Mouse (Mus musculus): ENCODE results near the gene Zfand4. TPM values are rescaled to one million over a fixed set of nuclear protein-coding genes. Genes with fewer than 3 reads are reported as not detected.

Zfand4 gene
- polyA plus RNA-seq, 1 experiment, result 0.89 TPM

GRCm38 (mm10) chr6:116286870-116287575, 23.0 kb downstream of the Zfand4 start:
- Histone ChIP-seq H3K4me1 (ENCODE audit: control insufficient read depth, insufficient read depth, low read length) (no peaks in the 10 kb centered on the region), H3K4me3 (replicated peaks; ENCODE audit: extremely low read depth, low read depth, low read length) (no peak overlapping the region)
- WGBS, result 60% methylated on average over 5 of the region's 5 CpGs
- no peak for TF ChIP-seq POLR2A (IDR thresholded peaks at IDR 0.05; ENCODE audit: borderline replicate concordance, extremely low read depth, low read depth, low read length)
- TF ChIP-seq CTCF (IDR thresholded peaks at IDR 0.05; ENCODE audit: insufficient read depth, low read length), result no peak
- no peak for DNase-seq

- 76% methylated on average over 2 of the region's 2 CpGs for WGBS
- TF ChIP-seq POLR2A (IDR thresholded peaks at IDR 0.05; ENCODE audit: borderline replicate concordance, extremely low read depth, low read depth, low read length), result no peak
- no peak for TF ChIP-seq CTCF (IDR thresholded peaks at IDR 0.05; ENCODE audit: insufficient read depth, low read length)
- no peaks in the 10 kb centered on the region for H3K4me1 ChIP-seq (ENCODE audit: control insufficient read depth, insufficient read depth, low read length)
These were observed 47.4 kb downstream of the Zfand4 start for GRCm38 (mm10) chr6:116311411-116311810.

GRCm38 (mm10) chr6:116319259-116319658, 55.2 kb downstream of the Zfand4 start:
- Histone ChIP-seq H3K4me3 (replicated peaks; ENCODE audit: extremely low read depth, low read depth, low read length) (no peak overlapping the region), H3K4me1 (ENCODE audit: control insufficient read depth, insufficient read depth, low read length) (no peaks in the 10 kb centered on the region)
- TF ChIP-seq POLR2A (IDR thresholded peaks at IDR 0.05; ENCODE audit: borderline replicate concordance, extremely low read depth, low read depth, low read length) (no peak), CTCF (IDR thresholded peaks at IDR 0.05; ENCODE audit: insufficient read depth, low read length) (no peak)
- WGBS, result 68% methylated on average over 3 of the region's 3 CpGs
- no peak for DNase-seq

More at GRCm38 (mm10) chr6:116311411-116311810, 47.4 kb downstream of the Zfand4 start:
- DNase-seq, result no peak
- no peak overlapping the region for H3K4me3 ChIP-seq (replicated peaks; ENCODE audit: extremely low read depth, low read depth, low read length)

GRCm38 (mm10) chr6:116326641-116327040, 62.6 kb downstream of the Zfand4 start:
- TF ChIP-seq POLR2A (IDR thresholded peaks at IDR 0.05; ENCODE audit: borderline replicate concordance, extremely low read depth, low read depth, low read length) (no peak), CTCF (IDR thresholded peaks at IDR 0.05; ENCODE audit: insufficient read depth, low read length) (no peak)
- no peak overlapping the region for H3K4me3 ChIP-seq (replicated peaks; ENCODE audit: extremely low read depth, low read depth, low read length)
- no peaks in the 10 kb centered on the region for H3K4me1 ChIP-seq (ENCODE audit: control insufficient read depth, insufficient read depth, low read length)
- WGBS, result 88% methylated on average over 3 of the region's 3 CpGs
- no peak for DNase-seq

- no peak for DNase-seq
- TF ChIP-seq CTCF (IDR thresholded peaks at IDR 0.05; ENCODE audit: insufficient read depth, low read length) (no peak), POLR2A (IDR thresholded peaks at IDR 0.05; ENCODE audit: borderline replicate concordance, extremely low read depth, low read depth, low read length) (no peak)
- Histone ChIP-seq H3K4me1 (ENCODE audit: control insufficient read depth, insufficient read depth, low read length) (no peaks in the 10 kb centered on the region), H3K4me3 (replicated peaks; ENCODE audit: extremely low read depth, low read depth, low read length) (no peak overlapping the region)
- WGBS, result 71% methylated on average over 2 of the region's 2 CpGs
These were observed 67.4 kb downstream of the Zfand4 start for GRCm38 (mm10) chr6:116331396-116331795.

- TF ChIP-seq CTCF (IDR thresholded peaks at IDR 0.05; ENCODE audit: insufficient read depth, low read length), result no peak
- TF ChIP-seq POLR2A (IDR thresholded peaks at IDR 0.05; ENCODE audit: borderline replicate concordance, extremely low read depth, low read depth, low read length), result no peak
- WGBS, result 2% methylated on average over 7 of the region's 7 CpGs
- Histone ChIP-seq H3K4me1 (ENCODE audit: control insufficient read depth, insufficient read depth, low read length) (peaks cover 2% of the 10 kb centered on the region), H3K4me3 (replicated peaks; ENCODE audit: extremely low read depth, low read depth, low read length) (peak overlapping the region; percentile 100)
- DNase-seq, result no peak
These were observed 73.4 kb downstream of the Zfand4 start for GRCm38 (mm10) chr6:116337466-116337834.

- TF ChIP-seq CTCF (IDR thresholded peaks at IDR 0.05; ENCODE audit: insufficient read depth, low read length) (no peak), POLR2A (IDR thresholded peaks at IDR 0.05; ENCODE audit: borderline replicate concordance, extremely low read depth, low read depth, low read length) (peak; percentile 54; the same call in 1 of the 2 replicates)
- DNase-seq, result peak; percentile 87
- peak within 1 kb of the TSS; percentile 100 for H3K4me3 ChIP-seq (replicated peaks; ENCODE audit: extremely low read depth, low read depth, low read length)
- peaks cover 2% of the 10 kb centered on the region for H3K4me1 ChIP-seq (ENCODE audit: control insufficient read depth, insufficient read depth, low read length)
- WGBS, result under 1% methylated on average over 75 of the region's 75 CpGs
These were observed 73.9 kb downstream of the Zfand4 start, which contains the start of gene March8 for GRCm38 (mm10) chr6:116337835-116338501. March8 (plus strand) TSS chr6:116338024.

GRCm38 (mm10) chr6:116338520-116338919, 74.5 kb downstream of the Zfand4 start:
- no peak for DNase-seq
- TF ChIP-seq CTCF (IDR thresholded peaks at IDR 0.05; ENCODE audit: insufficient read depth, low read length) (no peak), POLR2A (IDR thresholded peaks at IDR 0.05; ENCODE audit: borderline replicate concordance, extremely low read depth, low read depth, low read length) (no peak)
- 8% methylated on average over 8 of the region's 8 CpGs for WGBS
- H3K4me1 ChIP-seq (ENCODE audit: control insufficient read depth, insufficient read depth, low read length), result peaks cover 2% of the 10 kb centered on the region
- peak overlapping the region; percentile 100 for H3K4me3 ChIP-seq (replicated peaks; ENCODE audit: extremely low read depth, low read depth, low read length)

GRCm38 (mm10) chr6:116339088-116339487, 75.1 kb downstream of the Zfand4 start:
- Histone ChIP-seq H3K4me1 (ENCODE audit: control insufficient read depth, insufficient read depth, low read length) (peaks cover 2% of the 10 kb centered on the region), H3K4me3 (replicated peaks; ENCODE audit: extremely low read depth, low read depth, low read length) (no peak overlapping the region)
- no peak for DNase-seq
- TF ChIP-seq CTCF (IDR thresholded peaks at IDR 0.05; ENCODE audit: insufficient read depth, low read length) (no peak), POLR2A (IDR thresholded peaks at IDR 0.05; ENCODE audit: borderline replicate concordance, extremely low read depth, low read depth, low read length) (no peak)
- 83% methylated on average over 5 of the region's 5 CpGs for WGBS

Measured in lung, adult 2 months (tissue).